Mouse (Mus musculus) gastrocnemius, adult 2 months (tissue): Measurements from ENCODE around the gene Tsks. TPM values are rescaled to one million over a fixed set of nuclear protein-coding genes. Genes with fewer than 3 reads are reported as not detected.

ENCODE experiments used
- DNase-seq: peaks from one replicate; pipeline ENCODE4 v3.0.0; 2022
- H3K27ac ChIP-seq: fragments of 200-600 bp; 2 replicates; pipeline ENCODE4 v1.8.1; 2022; ENCODE audit warnings: mild to moderate bottlenecking
- H3K4me3 ChIP-seq: fragments of 200-600 bp; 2 replicates; pipeline ENCODE4 v1.8.1; 2022; ENCODE audit warnings: mild to moderate bottlenecking, moderate library complexity
- CTCF ChIP-seq: fragments of 200-600 bp; IDR thresholded peaks from 2 replicates; pipeline ENCODE4 v1.8.1; 2022; ENCODE audit warnings: antibody characterized with exemption, mild to moderate bottlenecking, moderate library complexity
- intact Hi-C: fragments of 180-260 bp; cut with DNase I; formaldehyde crosslinking; loops from one replicate; pipeline ENCODE4 v1.15.1; 2025
- total RNA-seq, 2 experiments: library from RNA; stranded (reverse); gene quantifications; 2 replicates each; pipeline ENCODE4 v1.2.3; 2021

Gene Tsks
- total RNA-seq, 2 experiments from 2014 or later = not detected

- no peak for DNase-seq
- Histone ChIP-seq H3K4me3 (no peak overlapping the region), H3K27ac (no peak overlapping the region)
- intact Hi-C loops = no loop called here
- no peak for TF ChIP-seq CTCF
These were observed 62.5 kb downstream of the Tsks start for GRCm38 (mm10) chr7:45005321-45005992.

- Histone ChIP-seq H3K27ac (no peak overlapping the region), H3K4me3 (no peak overlapping the region)
- no peak for TF ChIP-seq CTCF
- intact Hi-C loops = no loop called here
- no peak for DNase-seq
These were observed 63.5 kb downstream of the Tsks start for GRCm38 (mm10) chr7:45006503-45006902.

GRCm38 (mm10) chr7:45007141-45007540 lies 64.1 kb downstream of the Tsks start:
- TF ChIP-seq CTCF = no peak
- H3K4me3 ChIP-seq = no peak overlapping the region
- no peak for DNase-seq
- no peak overlapping the region for H3K27ac ChIP-seq
- intact Hi-C loops = no loop called here

Other genes starting within 250 kb of the Tsks start
- not detected for gene Izumo2, start 234.5 kb upstream of the Tsks start, total RNA-seq
- 10 to 100 TPM; 17.1 to 22.9 TPM for gene Vrk3, start 194.8 kb upstream of the Tsks start, total RNA-seq
- under 1 TPM in 1 of 2 experiments, not detected in 1; 0.11 TPM for gene Zfp473, start 192.2 kb upstream of the Tsks start, total RNA-seq
- gene Nup62, start 127.1 kb upstream of the Tsks start, total RNA-seq = 10 to 100 TPM; 21.8 to 26.6 TPM
- gene Il4i1, start 126.8 kb upstream of the Tsks start, total RNA-seq = 1 to 10 TPM; 1.6 to 3.3 TPM
- 100 to 1,000 TPM in 1 of 2 experiments, 10 to 100 TPM in 1; 74.7 to 115 TPM for gene Atf5, start 126.5 kb upstream of the Tsks start, total RNA-seq
- 100 to 1,000 TPM; 128 to 137 TPM for gene Akt1s1, start 94.2 kb upstream of the Tsks start, total RNA-seq
- gene Tbc1d17, start 94.1 kb upstream of the Tsks start, total RNA-seq = 10 to 100 TPM; 40.8 to 56.4 TPM
- 10 to 100 TPM; 19.4 to 21.2 TPM for gene Pnkp, start 86.1 kb upstream of the Tsks start, total RNA-seq
- 100 to 1,000 TPM; 126 to 137 TPM for gene Ptov1, start 73.4 kb upstream of the Tsks start, total RNA-seq
- gene Med25, start 50.5 kb upstream of the Tsks start, total RNA-seq = 10 to 100 TPM; 53.1 to 68.5 TPM
- gene Fuz, start 47.1 kb upstream of the Tsks start, total RNA-seq = 10 to 100 TPM; 16.4 to 18.6 TPM
- 10 to 100 TPM; 59.1 to 62.6 TPM for gene Ap2a1, start 13.7 kb upstream of the Tsks start, total RNA-seq
- gene Cpt1c, start 31.6 kb downstream of the Tsks start, total RNA-seq = 1 to 10 TPM in 1 of 2 experiments, under 1 TPM in 1; 0.92 to 2.3 TPM
- 100 to 1,000 TPM; 126 to 136 TPM for gene Prmt1, start 43.4 kb downstream of the Tsks start, total RNA-seq
- 10 to 100 TPM; 18.4 to 18.9 TPM for gene Irf3, start 54.4 kb downstream of the Tsks start, total RNA-seq
- 1 to 10 TPM; 7.6 to 9.7 TPM for gene Bcl2l12, start 55.5 kb downstream of the Tsks start, total RNA-seq
- gene Scaf1, start 73.2 kb downstream of the Tsks start, total RNA-seq = 10 to 100 TPM; 41.7 to 44.3 TPM
- gene Rras, start 74.8 kb downstream of the Tsks start, total RNA-seq = 10 to 100 TPM; 22.6 to 25.5 TPM
- 10 to 100 TPM; 12.8 to 16.1 TPM for gene Prr12, start 109.7 kb downstream of the Tsks start, total RNA-seq
- 10 to 100 TPM; 30.2 to 32.9 TPM for gene Nosip, start 119.2 kb downstream of the Tsks start, total RNA-seq
- gene Prrg2, start 119.5 kb downstream of the Tsks start, total RNA-seq = 10 to 100 TPM in 1 of 2 experiments, 1 to 10 TPM in 1; 8.1 to 11.0 TPM
- 10 to 100 TPM in 1 of 2 experiments, 1 to 10 TPM in 1; 7.2 to 20.2 TPM for gene Rcn3, start 149.0 kb downstream of the Tsks start, total RNA-seq
- gene Fcgrt, start 160.6 kb downstream of the Tsks start, total RNA-seq = 10 to 100 TPM; 33.6 to 38.5 TPM
- 100 to 1,000 TPM; 457 to 518 TPM for gene Rps11, start 181.2 kb downstream of the Tsks start, total RNA-seq
- 100 to 1,000 TPM; 552 to 624 TPM for gene Rpl13a, start 185.6 kb downstream of the Tsks start, total RNA-seq
- under 1 TPM in 1 of 2 experiments, not detected in 1; 0.26 TPM for gene Gm45713, start 193.0 kb downstream of the Tsks start, total RNA-seq
- gene Flt3l, start 193.2 kb downstream of the Tsks start, total RNA-seq = 1 to 10 TPM; 2.2 to 3.3 TPM
- gene Pih1d1, start 211.1 kb downstream of the Tsks start, total RNA-seq = 10 to 100 TPM; 34.7 to 39.7 TPM
- gene Aldh16a1, start 211.4 kb downstream of the Tsks start, total RNA-seq = 10 to 100 TPM; 11.6 to 15.1 TPM
- under 1 TPM; 0.31 to 0.36 TPM for gene Slc17a7, start 220.7 kb downstream of the Tsks start, total RNA-seq
- gene Gfy, start 236.4 kb downstream of the Tsks start, total RNA-seq = not detected
- gene Pth2, start 237.8 kb downstream of the Tsks start, total RNA-seq = not detected